Mouse (Mus musculus) myocyte (in vitro differentiated cells): ENCODE data around the gene Sh3bp4. TPM values are rescaled to one million over a fixed set of nuclear protein-coding genes. Genes with fewer than 3 reads are reported as not detected.

Source experiments
- H3K27me3 ChIP-seq: one replicate; pipeline ENCODE4 v1.6.1; 2011; ENCODE audit not compliant: control insufficient read depth, insufficient read depth, insufficient read length
- H3K36me3 ChIP-seq: one replicate; pipeline ENCODE4 v1.6.1; 2011; ENCODE audit not compliant: control insufficient read depth, insufficient read depth
- H3K4me2 ChIP-seq: one replicate; pipeline ENCODE4 v1.6.1; 2011; ENCODE audit warnings: low read depth, control low read depth
- H3K4me3 ChIP-seq: one replicate; pipeline ENCODE4 v1.5.1; 2011; ENCODE audit warnings: mild to moderate bottlenecking, control low read depth, moderate library complexity
- H3K79me2 ChIP-seq: one replicate; pipeline ENCODE4 v1.6.1; 2011; ENCODE audit not compliant: control insufficient read depth, insufficient read depth
- H3ac ChIP-seq: one replicate; pipeline ENCODE4 v1.6.1; 2011; ENCODE audit not compliant: control insufficient read depth, insufficient read length
- CEBPB ChIP-seq: IDR thresholded peaks from 2 replicates; pipeline ENCODE4 v1.6.1; 2011; ENCODE audit warnings: mild to moderate bottlenecking, moderate library complexity; ENCODE audit not compliant: poor library complexity, insufficient read depth, severe bottlenecking
- E2F4 ChIP-seq: IDR thresholded peaks from one replicate; pipeline ENCODE4 v1.6.1; 2011; ENCODE audit warnings: mild to moderate bottlenecking, control low read depth, moderate library complexity; ENCODE audit not compliant: insufficient read depth
- MAX ChIP-seq: IDR thresholded peaks from one replicate; pipeline ENCODE4 v1.6.1; 2011; ENCODE audit warnings: low read depth, mild to moderate bottlenecking, control low read depth
- MYOD1 ChIP-seq, 3 experiments: IDR thresholded peaks; one replicate each; pipeline ENCODE4 v1.6.1; 2011; ENCODE audit warnings: control low read depth in 2 of 3, low read depth in 2 of 3, mild to moderate bottlenecking in 2 of 3, moderate library complexity in 1 of 3; ENCODE audit not compliant: insufficient read length in 2 of 3, control insufficient read depth in 1 of 3
- MYOG ChIP-seq, 3 experiments: IDR thresholded peaks; one replicate each; pipeline ENCODE4 v1.6.1; 2011; ENCODE audit warnings: control low read depth in 2 of 3, low read depth in 2 of 3, mild to moderate bottlenecking in 2 of 3; ENCODE audit not compliant: insufficient read length in 2 of 3, control insufficient read depth in 1 of 3, insufficient read depth in 1 of 3
- POLR2A ChIP-seq: IDR thresholded peaks from one replicate; pipeline ENCODE4 v1.6.1; 2011; ENCODE audit warnings: low read depth, mild to moderate bottlenecking, control low read depth, moderate library complexity; ENCODE audit not compliant: insufficient read length
- POLR2AphosphoS2 ChIP-seq: IDR thresholded peaks from one replicate; pipeline ENCODE4 v1.6.1; 2011; ENCODE audit warnings: low read depth, control low read depth; ENCODE audit not compliant: insufficient read length
- REST ChIP-seq: IDR thresholded peaks from one replicate; pipeline ENCODE4 v1.6.1; 2011; ENCODE audit warnings: mild to moderate bottlenecking, control low read depth, moderate library complexity; ENCODE audit not compliant: insufficient read depth, insufficient read length
- SRF ChIP-seq: IDR thresholded peaks from one replicate; pipeline ENCODE4 v1.6.1; 2011; ENCODE audit warnings: low read depth; ENCODE audit not compliant: control insufficient read depth, insufficient read length
- TCF12 ChIP-seq: IDR thresholded peaks from one replicate; pipeline ENCODE4 v1.6.1; 2011; ENCODE audit warnings: mild to moderate bottlenecking, control low read depth; ENCODE audit not compliant: poor library complexity, insufficient read depth, severe bottlenecking
- TCF3 ChIP-seq: IDR thresholded peaks from one replicate; pipeline ENCODE4 v1.6.1; 2011; ENCODE audit warnings: low read depth, control low read depth; ENCODE audit not compliant: insufficient read length
- USF1 ChIP-seq: IDR thresholded peaks from one replicate; pipeline ENCODE4 v1.6.1; 2011; ENCODE audit warnings: low read depth, mild to moderate bottlenecking, control low read depth, moderate library complexity
- polyA plus RNA-seq: library from polyadenylated mRNA; unstranded; fragments of >200 nt; fragmentation: generic; extraction: Trizol; gene quantifications from one replicate; pipeline ENCODE4 v1.2.1, GENCODE M21; 2012; ENCODE audit warnings: missing spikeins

Sh3bp4 gene
- polyA plus RNA-seq = 23.2 TPM

DNA sequence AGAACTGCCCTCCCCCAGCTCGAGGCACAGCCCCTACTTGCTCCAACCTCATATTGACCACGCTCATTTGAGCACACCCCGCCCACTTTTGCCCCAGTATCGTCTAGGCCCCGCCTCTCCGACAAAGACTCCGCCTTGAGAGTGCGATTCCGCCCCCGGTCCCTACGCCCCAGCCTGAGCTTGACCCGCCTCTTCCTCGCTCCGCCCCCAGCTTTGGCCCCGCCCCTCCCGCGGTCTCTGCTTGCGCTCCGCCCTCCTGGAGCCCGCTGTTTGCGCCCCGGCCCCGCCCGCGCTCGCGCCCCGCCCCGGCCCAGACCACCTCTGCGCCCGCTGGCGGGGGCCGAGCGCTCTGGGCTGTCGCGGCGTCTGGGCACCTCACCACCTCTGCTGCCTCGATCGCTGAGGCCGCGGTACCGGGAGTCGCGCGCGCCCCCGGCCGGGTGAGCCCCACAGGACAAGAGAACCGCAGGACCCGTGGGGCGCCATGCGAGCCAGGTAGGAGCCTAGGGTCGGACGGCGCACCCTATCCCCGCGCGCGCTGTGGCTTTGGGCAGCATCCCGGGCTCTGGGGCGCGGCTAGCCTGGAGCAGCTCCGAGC, at the start of gene Sh3bp4:
Sh3bp4 (plus strand) TSS at position 313 of the 598 bp plus-strand sequence.
- H3K4me2 ChIP-seq = peak within 1 kb of the TSS; percentile 99
- H3K4me3 ChIP-seq = peak within 1 kb of the TSS; percentile 70
- no peaks in the 10 kb centered on the region for H3K36me3 ChIP-seq
- peak within 1 kb of the TSS; percentile 71 for H3ac ChIP-seq
- no peaks in the 10 kb centered on the region for H3K27me3 ChIP-seq
- peaks cover 46% of the 10 kb centered on the region for H3K79me2 ChIP-seq
- TF ChIP-seq SRF = no peak
- no peak for TF ChIP-seq REST
- TF ChIP-seq MYOG (IDR thresholded peaks at IDR 0.05; ENCODE audit: control insufficient read depth in 1 of 3, insufficient read depth in 1 of 3, insufficient read length in 2 of 3, low read depth in 2 of 3) = peak in 1 of 3 experiments; percentile 27
- TF ChIP-seq USF1 = no peak
- peak in 1 of 3 experiments; percentile 13 for TF ChIP-seq MYOD1 (IDR thresholded peaks at IDR 0.05; ENCODE audit: control insufficient read depth in 1 of 3, insufficient read length in 2 of 3, low read depth in 2 of 3)
- TF ChIP-seq TCF3 = no peak
- TF ChIP-seq POLR2AphosphoS2 = peak; percentile 62
- no peak for TF ChIP-seq MAX
- TF ChIP-seq POLR2A = peak; percentile 76

DNA sequence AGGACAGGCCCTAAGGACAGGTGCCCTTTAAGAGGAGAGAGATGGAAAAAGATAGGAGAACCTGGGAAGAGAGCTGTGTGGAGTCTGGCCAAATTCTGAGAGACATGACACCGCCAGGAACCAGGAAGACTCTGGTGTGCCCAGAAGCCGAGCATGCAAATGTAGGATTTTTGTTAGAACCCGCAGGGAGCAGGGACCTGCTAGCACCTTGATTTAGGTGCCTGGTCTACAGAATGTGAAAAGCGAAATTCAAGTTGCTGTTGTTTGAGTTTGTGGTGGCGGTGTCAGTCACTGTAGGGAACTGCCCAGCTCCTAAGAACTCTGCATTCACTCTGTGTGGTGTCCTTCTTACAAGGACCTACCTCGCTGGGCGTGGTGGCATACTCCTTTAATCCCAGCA, 47.2 kb upstream of the Sh3bp4 start:
- Histone ChIP-seq H3K79me2 (no peaks in the 10 kb centered on the region), H3ac (no peak overlapping the region), H3K36me3 (no peaks in the 10 kb centered on the region), H3K4me3 (no peak overlapping the region), H3K4me2 (no peak overlapping the region), H3K27me3 (no peaks in the 10 kb centered on the region)
- TF ChIP-seq USF1 (no peak), E2F4 (no peak), SRF (no peak), POLR2A (no peak), REST (no peak), CEBPB (no peak)

- Histone ChIP-seq H3K27me3 (no peaks in the 10 kb centered on the region), H3ac (no peak overlapping the region), H3K79me2 (no peaks in the 10 kb centered on the region), H3K36me3 (no peaks in the 10 kb centered on the region), H3K4me3 (no peak overlapping the region), H3K4me2 (no peak overlapping the region)
- TF ChIP-seq POLR2A (no peak), REST (no peak), CEBPB (no peak), TCF3 (no peak), MAX (no peak), TCF12 (no peak), USF1 (no peak), SRF (no peak)
These were observed 45.3 kb upstream of the Sh3bp4 start for GRCm38 (mm10) chr1:89024696-89025612.

DNA sequence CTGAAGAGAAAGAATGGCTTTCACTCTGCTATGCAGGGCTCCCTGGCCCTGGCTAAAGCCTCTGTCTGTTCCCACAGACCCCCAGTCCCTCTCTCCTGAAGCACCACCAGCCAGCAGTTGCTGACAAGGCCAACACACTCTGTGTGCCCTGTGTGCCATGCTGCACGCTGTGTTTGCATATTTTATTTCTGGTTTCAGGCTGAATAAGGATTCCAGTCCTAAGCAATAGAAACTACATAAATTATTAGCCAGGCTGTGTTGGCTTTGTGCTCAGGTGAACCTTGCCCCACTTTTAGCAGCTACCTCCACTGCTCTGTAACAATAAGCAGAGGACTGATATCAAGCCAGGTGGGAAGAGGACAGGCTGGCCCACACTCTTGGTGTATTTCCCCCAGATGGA, 44.2 kb upstream of the Sh3bp4 start:
- Histone ChIP-seq H3K36me3 (no peaks in the 10 kb centered on the region), H3ac (no peak overlapping the region)

More for the DNA sequence above, 44.2 kb upstream of the Sh3bp4 start:
- TF ChIP-seq POLR2AphosphoS2 = no peak
- TF ChIP-seq E2F4 = no peak
- TF ChIP-seq MYOD1 (IDR thresholded peaks at IDR 0.05; ENCODE audit: control insufficient read depth in 1 of 3, insufficient read length in 2 of 3, low read depth in 2 of 3) = no peak
- no peak for TF ChIP-seq TCF3
- no peak for TF ChIP-seq SRF
- no peak for TF ChIP-seq MYOG (IDR thresholded peaks at IDR 0.05; ENCODE audit: control insufficient read depth in 1 of 3, insufficient read depth in 1 of 3, insufficient read length in 2 of 3, low read depth in 2 of 3)
- no peak for TF ChIP-seq REST
- no peak for TF ChIP-seq TCF12
- TF ChIP-seq MAX = no peak
- TF ChIP-seq CEBPB = no peak
- TF ChIP-seq POLR2A = no peak
- no peak for TF ChIP-seq USF1
- Histone ChIP-seq H3K27me3 (no peaks in the 10 kb centered on the region), H3K79me2 (no peaks in the 10 kb centered on the region), H3K4me3 (no peak overlapping the region), H3K4me2 (no peak overlapping the region)
